Mouse (Mus musculus) right cerebral cortex, adult 18-20 months (tissue): Measurements from ENCODE around the gene Mgll.
A peak's percentile ranks its signal among the peaks of the same experiment; 100 is the strongest.

ENCODE experiments used
- DNase-seq: peaks from one replicate; pipeline ENCODE4 v3.0.0; 2022; ENCODE audit warnings: mixed read lengths

The Mgll gene

GRCm38 (mm10) chr6:88775267-88775666, 51.1 kb downstream of the Mgll start:
- DNase-seq = no peak

GRCm38 (mm10) chr6:88776336-88776923, 52.2 kb downstream of the Mgll start:
- no peak for DNase-seq

- no peak for DNase-seq
These were observed 52.8 kb downstream of the Mgll start for GRCm38 (mm10) chr6:88776964-88777363.

- no peak for DNase-seq
These were observed 54.0 kb downstream of the Mgll start for GRCm38 (mm10) chr6:88778047-88778688.

- DNase-seq = no peak
These were observed 55.5 kb downstream of the Mgll start for GRCm38 (mm10) chr6:88779755-88780154.

- no peak for DNase-seq
These were observed 57.7 kb downstream of the Mgll start for GRCm38 (mm10) chr6:88781919-88782318.

GRCm38 (mm10) chr6:88782981-88783397, 58.8 kb downstream of the Mgll start:
- DNase-seq = no peak

- peak; percentile 67 for DNase-seq
These were observed 60.5 kb downstream of the Mgll start for GRCm38 (mm10) chr6:88784691-88785173.

GRCm38 (mm10) chr6:88785331-88785730, 61.1 kb downstream of the Mgll start:
- no peak for DNase-seq

GRCm38 (mm10) chr6:88785781-88786542, 61.8 kb downstream of the Mgll start:
- DNase-seq = peak; percentile 44

GRCm38 (mm10) chr6:88786732-88787445, 62.7 kb downstream of the Mgll start:
- peak; percentile 65 for DNase-seq

- DNase-seq = no peak
These were observed 63.3 kb downstream of the Mgll start for GRCm38 (mm10) chr6:88787496-88787895.

GRCm38 (mm10) chr6:88788219-88788618, 64.0 kb downstream of the Mgll start:
- no peak for DNase-seq

GRCm38 (mm10) chr6:88791299-88791698, 67.1 kb downstream of the Mgll start:
- no peak for DNase-seq

GRCm38 (mm10) chr6:88792147-88792691, 68.0 kb downstream of the Mgll start:
- DNase-seq = peak; percentile 47

GRCm38 (mm10) chr6:88793243-88793642, 69.0 kb downstream of the Mgll start:
- DNase-seq = no peak

GRCm38 (mm10) chr6:88793872-88794271, 69.7 kb downstream of the Mgll start:
- peak; percentile 47 for DNase-seq

- DNase-seq = no peak
These were observed 70.4 kb downstream of the Mgll start for GRCm38 (mm10) chr6:88794561-88794971.

GRCm38 (mm10) chr6:88800191-88800590, 76.0 kb downstream of the Mgll start:
- DNase-seq = no peak

GRCm38 (mm10) chr6:88800735-88801134, 76.5 kb downstream of the Mgll start:
- no peak for DNase-seq

GRCm38 (mm10) chr6:88803051-88803450, 78.8 kb downstream of the Mgll start:
- no peak for DNase-seq

GRCm38 (mm10) chr6:88803957-88804695, 79.9 kb downstream of the Mgll start:
- no peak for DNase-seq
